Mouse (Mus musculus): ENCODE data around the gene Blzf1.

- TF ChIP-seq CTCF (IDR thresholded peaks at IDR 0.05; ENCODE audit: control insufficient read depth, insufficient read depth, insufficient read length): no peak
- TF ChIP-seq CEBPB (IDR thresholded peaks at IDR 0.05; ENCODE audit: low read depth): no peak
- no peak for TF ChIP-seq MAX (IDR thresholded peaks at IDR 0.05)
Observed at GRCm38 (mm10) chr1:164353443-164353842, 46.2 kb upstream of the Blzf1 start.

Measured in C2C12 (cell line).